Mouse (Mus musculus) lung, embryonic 14.5 days (tissue): ENCODE measurements around the gene Myl12a. TPM values are rescaled to one million over a fixed set of nuclear protein-coding genes. Genes with fewer than 3 reads are reported as not detected.

Experiments used
- ATAC-seq: fragments of 200-750 bp; cut with Nextera tagmentation; 2 replicates; pipeline ENCODE4 v1.8.0; 2017; ENCODE audit warnings: mild to moderate bottlenecking, moderate TSS enrichment, moderate library complexity; ENCODE audit not compliant: insufficient read depth
- DNase-seq: peaks from one replicate; pipeline ENCODE4 v3.0.0-alpha.2; 2015
- H3K27ac ChIP-seq: fragments of 300-500 bp; sonication (generic); 2 replicates; pipeline ENCODE4 v1.5.1; 2014; ENCODE audit warnings: low read depth, mild to moderate bottlenecking, moderate library complexity
- H3K27me3 ChIP-seq: fragments of 300-500 bp; sonication (generic); 2 replicates; pipeline ENCODE4 v1.6.1; 2014; ENCODE audit warnings: low read length, control low read depth; ENCODE audit not compliant: insufficient read depth
- H3K36me3 ChIP-seq: fragments of 300-500 bp; sonication (generic); 2 replicates; pipeline ENCODE4 v1.6.1; 2014; ENCODE audit warnings: control low read depth; ENCODE audit not compliant: insufficient read depth
- H3K4me1 ChIP-seq: fragments of 300-500 bp; sonication (generic); 2 replicates; pipeline ENCODE4 v1.6.1; 2014; ENCODE audit warnings: antibody characterized with exemption, control low read depth; ENCODE audit not compliant: insufficient read depth
- H3K4me2 ChIP-seq: fragments of 300-500 bp; sonication (generic); 2 replicates; pipeline ENCODE4 v1.6.1; 2014; ENCODE audit warnings: mild to moderate bottlenecking
- H3K4me3 ChIP-seq: fragments of 300-500 bp; sonication (generic); 2 replicates; pipeline ENCODE4 v1.5.1; 2014; ENCODE audit warnings: low read depth, low read length
- H3K9ac ChIP-seq: fragments of 300-500 bp; sonication (generic); 2 replicates; pipeline ENCODE4 v1.6.1; 2014
- H3K9me3 ChIP-seq: fragments of 300-500 bp; sonication (generic); 2 replicates; pipeline ENCODE4 v1.6.1; 2016; ENCODE audit warnings: low read depth, low read length, control low read depth
- CTCF ChIP-seq: IDR thresholded peaks from 2 replicates; pipeline ENCODE4 v1.5.1; 2016; ENCODE audit warnings: antibody characterized with exemption, low read depth
- WGBS: fragments of 180-500 bp; shearing (Covaris S2); extraction: QIAGEN DNeasy Blood & Tissue Kit; methylation state at CpG from one replicate; pipeline ENCODE4 v1.1.7; 2014; 5-methylcytosine and 5-hydroxymethylcytosine counted together
- polyA plus RNA-seq: library from polyadenylated mRNA; unstranded; fragments of >200 nt; fragmentation: Nextera tagmentation; extraction: Ambion mirVana; gene quantifications from 2 replicates; pipeline ENCODE4 v1.2.1, GENCODE M21; 2014

Gene Myl12a
- polyA plus RNA-seq, 1 experiment from 2014 or later: 637 TPM

DNA sequence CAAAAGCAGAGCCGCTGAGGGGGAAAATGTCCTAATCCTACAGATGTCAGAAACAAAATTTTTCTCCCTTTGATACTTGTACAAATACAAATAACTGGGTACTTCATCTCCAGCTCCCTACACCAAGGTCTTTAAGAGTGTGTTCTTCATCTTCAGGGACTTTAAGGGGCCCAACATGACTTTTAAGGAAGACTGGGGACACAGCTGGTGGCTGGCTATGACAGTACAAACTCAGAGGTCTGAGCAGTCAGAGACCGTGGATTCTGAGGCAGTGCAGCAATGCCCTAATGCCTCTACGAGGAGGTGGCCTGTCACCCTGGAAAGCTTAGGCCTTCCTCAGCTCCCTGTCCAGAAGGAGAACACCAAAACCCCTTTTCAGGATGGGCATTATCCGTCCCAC, 434 bp upstream of the Myl12a start:
- H3K9ac ChIP-seq: peak overlapping the region; percentile 38
- H3K27me3 ChIP-seq: no peaks in the 10 kb centered on the region
- H3K4me3 ChIP-seq: peak overlapping the region; percentile 89
- WGBS: 38% methylated on average over 4 of the region's 4 CpGs
- peak overlapping the region; percentile 63 for H3K4me2 ChIP-seq
- peaks cover 18% of the 10 kb centered on the region for H3K4me1 ChIP-seq
- no peak for ATAC-seq
- no peaks in the 10 kb centered on the region for H3K9me3 ChIP-seq
- DNase-seq: no peak
- 0 out of 2 replicates have a peak, but pooled peaks cover 3% of the 10 kb centered on the region for H3K36me3 ChIP-seq
- peak overlapping the region; percentile 100 for H3K27ac ChIP-seq
- no peak for TF ChIP-seq CTCF

DNA sequence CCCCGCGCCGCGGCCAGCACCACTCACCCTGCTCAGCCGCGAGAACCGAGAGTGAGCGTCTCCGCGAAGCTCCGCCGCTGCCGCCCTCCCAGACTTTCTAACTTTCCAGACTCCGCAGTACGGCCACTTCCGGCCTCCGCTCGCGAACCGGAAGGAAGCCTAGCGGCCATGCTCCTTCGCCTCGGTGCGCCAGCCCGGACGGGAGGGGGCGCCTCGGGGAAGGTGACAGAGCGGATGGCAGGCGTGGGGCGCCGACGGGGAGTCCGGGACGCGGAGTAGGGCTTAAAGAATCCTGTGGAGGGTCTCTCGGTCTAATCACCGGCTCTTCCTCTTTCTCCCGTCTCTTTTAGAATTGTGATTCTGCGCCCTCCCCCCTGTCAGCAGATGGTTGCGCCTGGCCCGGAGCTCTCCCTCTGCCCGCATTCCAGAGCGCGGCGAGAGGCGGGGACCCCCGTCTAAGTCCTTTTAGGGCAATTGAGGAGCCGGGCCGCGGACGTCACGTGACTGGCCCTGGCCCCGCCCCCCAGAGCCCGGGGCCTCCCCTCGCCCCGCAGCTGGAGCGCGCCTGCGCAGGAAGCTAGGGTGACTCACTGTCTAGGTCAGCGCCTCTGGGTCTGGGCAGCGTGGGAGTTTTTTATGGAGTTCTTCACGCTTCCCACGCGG, 466 bp downstream of the Myl12a start, which contains the start of gene Myom1:
Gene Myom1 (plus strand): TSS at position 553 of the 663 bp plus-strand sequence.
- peak; percentile 99 for DNase-seq
- Histone ChIP-seq H3K9ac (peak within 1 kb of the TSS; percentile 98), H3K4me1 (peaks cover 18% of the 10 kb centered on the region), H3K36me3 (0 out of 2 replicates have a peak, but pooled peaks cover 3% of the 10 kb centered on the region), H3K27me3 (no peaks in the 10 kb centered on the region), H3K27ac (peak within 1 kb of the TSS; percentile 100), H3K4me2 (peak within 1 kb of the TSS; percentile 63), H3K4me3 (peak within 1 kb of the TSS; percentile 89), H3K9me3 (no peaks in the 10 kb centered on the region)
- under 1% methylated on average over 64 of the region's 65 CpGs for WGBS
- peak; percentile 74 for TF ChIP-seq CTCF
- ATAC-seq: peak; percentile 95

DNA sequence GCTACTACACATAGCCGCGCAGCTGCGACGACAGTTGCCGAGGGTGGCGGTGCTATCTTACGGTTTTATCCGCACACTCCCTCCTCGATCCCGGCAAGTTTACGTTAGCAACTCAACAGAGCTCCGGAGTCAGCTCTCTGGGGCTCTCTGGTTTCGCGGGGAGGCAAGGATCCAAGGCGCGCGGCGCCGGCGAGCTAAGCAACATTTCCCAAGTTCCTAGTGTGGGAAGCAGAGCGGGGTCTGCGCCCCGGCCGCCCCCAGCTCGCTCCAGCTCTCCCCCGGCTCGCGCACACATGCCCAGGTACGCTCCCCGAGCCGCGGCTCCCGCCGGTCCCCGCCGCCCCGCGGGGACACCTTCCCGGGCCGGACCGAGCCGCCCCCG, 988 bp downstream of the Myl12a start:
- no peak for TF ChIP-seq CTCF
- Histone ChIP-seq H3K9ac (peak overlapping the region; percentile 98), H3K9me3 (no peaks in the 10 kb centered on the region), H3K4me1 (peaks cover 18% of the 10 kb centered on the region), H3K27ac (peak overlapping the region; percentile 100), H3K36me3 (peaks cover 5% of the 10 kb centered on the region; the same call in 1 of the 2 replicates), H3K27me3 (no peaks in the 10 kb centered on the region), H3K4me2 (peak overlapping the region; percentile 63), H3K4me3 (peak overlapping the region; percentile 89)
- under 1% methylated on average over 43 of the region's 43 CpGs for WGBS
- DNase-seq (peak; percentile 73), ATAC-seq (peak; percentile 66)

DNA sequence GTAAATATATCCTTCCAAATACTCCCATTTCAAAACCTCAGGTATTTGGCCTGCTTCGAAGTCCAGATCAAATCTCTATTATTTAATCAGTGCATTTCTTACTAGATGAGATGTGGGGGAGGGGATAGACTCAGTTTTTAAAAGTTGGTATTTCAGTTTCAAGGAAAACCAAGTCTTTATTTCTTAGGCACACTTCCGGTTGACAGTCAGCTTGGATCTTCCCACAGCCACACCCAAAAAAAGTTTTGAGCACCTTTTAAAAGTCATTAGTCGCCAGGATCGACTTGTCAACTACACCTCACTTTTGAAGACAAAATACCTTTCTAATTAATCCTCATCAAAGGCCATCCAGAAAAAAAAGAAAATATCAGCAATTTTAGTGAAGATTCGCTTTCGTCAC, 1.6 kb downstream of the Myl12a start:
- Histone ChIP-seq H3K4me1 (peaks cover 18% of the 10 kb centered on the region), H3K36me3 (peaks cover 11% of the 10 kb centered on the region), H3K9ac (peak overlapping the region; percentile 98), H3K27ac (peak overlapping the region; percentile 100), H3K9me3 (no peaks in the 10 kb centered on the region), H3K4me2 (peak overlapping the region; percentile 63), H3K4me3 (peak overlapping the region; percentile 89), H3K27me3 (no peaks in the 10 kb centered on the region)
- WGBS: 5% methylated on average over 6 of the region's 6 CpGs
- no peak for TF ChIP-seq CTCF
- peak; percentile 59 for DNase-seq
- ATAC-seq: no peak

DNA sequence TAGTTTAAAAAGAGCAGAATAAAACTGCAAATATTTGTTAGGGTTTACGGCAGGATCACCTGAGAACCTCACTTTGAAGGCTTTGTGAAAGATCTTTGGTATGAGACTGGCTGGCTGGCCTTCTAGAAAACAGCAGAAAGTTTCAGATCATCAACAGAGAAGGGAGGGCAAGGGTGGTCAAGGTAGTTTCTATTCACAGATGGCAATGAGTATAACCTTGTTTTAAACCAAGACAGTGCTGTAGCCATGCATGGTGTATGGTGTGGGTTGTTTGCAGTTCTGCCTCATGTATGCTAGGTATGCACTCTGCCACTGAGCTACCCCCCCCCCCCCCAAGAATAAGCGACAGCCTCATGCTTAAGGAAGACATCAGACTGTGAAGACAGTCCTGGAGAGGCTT, 2.4 kb downstream of the Myl12a start:
- Histone ChIP-seq H3K27me3 (no peaks in the 10 kb centered on the region), H3K9ac (peak overlapping the region; percentile 38), H3K9me3 (no peaks in the 10 kb centered on the region), H3K4me2 (peak overlapping the region; percentile 63), H3K36me3 (peaks cover 19% of the 10 kb centered on the region), H3K27ac (peak overlapping the region; percentile 54; the same call in 1 of the 2 replicates), H3K4me3 (peak overlapping the region; percentile 89), H3K4me1 (peaks cover 18% of the 10 kb centered on the region)
- 47% methylated on average over 2 of the region's 2 CpGs for WGBS
- ATAC-seq (no peak), DNase-seq (no peak)
- no peak for TF ChIP-seq CTCF

DNA sequence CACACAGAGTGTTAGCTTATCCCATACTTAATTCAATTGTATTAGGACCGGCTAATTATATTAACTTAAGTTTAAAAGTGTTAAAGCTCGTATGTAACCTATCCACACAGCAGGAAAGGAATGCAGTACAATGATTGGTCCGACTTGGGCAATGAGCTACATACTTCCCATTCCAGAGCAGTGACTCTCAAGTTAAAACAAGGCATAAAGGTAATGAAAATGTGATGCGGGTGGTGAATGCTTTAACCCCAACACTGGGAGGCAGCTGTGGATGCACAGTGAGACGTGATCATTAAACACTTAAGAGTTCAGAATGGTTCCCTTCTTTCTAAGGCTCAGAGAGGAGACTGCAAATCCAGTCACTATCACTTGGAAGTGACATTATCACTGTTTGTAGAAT, 3.5 kb downstream of the Myl12a start:
- peak; percentile 39 for DNase-seq
- Histone ChIP-seq H3K36me3 (peaks cover 29% of the 10 kb centered on the region), H3K4me1 (peaks cover 20% of the 10 kb centered on the region), H3K9me3 (no peaks in the 10 kb centered on the region), H3K27me3 (no peaks in the 10 kb centered on the region), H3K9ac (no peak overlapping the region), H3K4me2 (peak overlapping the region; percentile 23), H3K27ac (peak overlapping the region; percentile 30; the same call in 1 of the 2 replicates), H3K4me3 (no peak overlapping the region)
- ATAC-seq: no peak
- 49% methylated on average over 5 of the region's 5 CpGs for WGBS
- no peak for TF ChIP-seq CTCF

DNA sequence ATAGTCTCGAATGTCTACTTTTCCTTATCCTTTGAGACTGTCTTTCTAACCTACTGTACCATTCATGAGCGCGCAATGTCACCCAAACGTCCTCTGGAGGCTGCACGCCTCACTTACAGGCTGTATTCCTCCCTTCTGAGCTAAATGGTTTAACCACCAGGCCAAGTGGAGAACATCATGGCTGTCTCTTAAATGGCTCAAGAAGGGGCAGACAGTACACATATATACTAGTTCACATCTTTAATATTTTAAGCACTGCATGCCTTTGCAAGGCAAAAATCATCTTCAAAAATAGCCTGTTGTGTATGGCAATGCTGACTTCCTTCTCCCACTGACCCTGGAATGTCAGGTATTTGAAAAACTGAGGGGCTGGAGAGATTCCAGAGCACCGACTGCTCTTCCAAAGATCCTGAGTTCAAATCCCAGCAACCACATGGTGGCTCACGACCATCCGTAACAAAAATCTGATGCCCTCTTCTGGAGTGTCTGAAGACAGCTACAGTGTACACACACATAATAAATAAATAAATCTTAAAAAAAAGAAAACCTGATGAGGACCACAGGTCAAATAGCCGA, 4.2 kb downstream of the Myl12a start:
- Histone ChIP-seq H3K27ac (peak overlapping the region; percentile 26; the same call in 1 of the 2 replicates), H3K27me3 (no peaks in the 10 kb centered on the region), H3K36me3 (peaks cover 34% of the 10 kb centered on the region), H3K4me2 (peak overlapping the region; percentile 2; the same call in 1 of the 2 replicates), H3K4me1 (peaks cover 22% of the 10 kb centered on the region), H3K9ac (no peak overlapping the region), H3K9me3 (no peaks in the 10 kb centered on the region), H3K4me3 (no peak overlapping the region)
- DNase-seq (no peak), ATAC-seq (no peak)
- no peak for TF ChIP-seq CTCF
- WGBS: 75% methylated on average over 9 of the region's 9 CpGs
